Mouse (Mus musculus) CD4-positive helper T cell, adult 2 months (primary cell): ENCODE measurements around the gene Mr1.

Experiments used
- DNase-seq: peaks from one replicate; pipeline ENCODE4 v3.0.0-alpha.2; 2012; ENCODE audit warnings: low read depth, missing footprints, low spot score

The Mr1 gene

DNA sequence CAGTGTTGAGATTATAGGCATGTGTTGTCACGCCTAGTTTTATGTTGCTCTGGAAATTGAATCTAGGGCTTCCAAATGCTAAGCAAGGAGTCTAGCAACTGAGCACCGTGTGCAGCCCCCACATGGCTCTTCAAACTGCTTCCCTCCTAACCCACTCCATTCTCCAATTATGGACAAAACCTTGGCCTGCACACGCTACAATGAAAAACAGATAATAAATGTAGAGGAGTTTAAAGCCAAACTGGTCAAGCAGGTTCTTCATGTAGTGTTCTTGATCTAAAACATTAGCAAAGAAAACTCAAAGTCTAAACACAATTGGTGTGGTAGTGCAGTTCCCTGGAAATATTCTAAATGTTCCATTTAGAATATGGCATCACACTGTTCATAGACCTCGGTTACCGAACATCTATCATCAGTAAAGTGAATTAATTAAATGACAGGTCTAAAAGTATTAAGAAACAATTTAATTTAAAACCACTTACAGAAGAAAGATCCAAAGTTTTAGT is 19.1 kb downstream of the Mr1 start:
- no peak for DNase-seq

- DNase-seq, result no peak
Measured at GRCm38 (mm10) chr1:155126716-155127115, 19.9 kb downstream of the Mr1 start.

DNA sequence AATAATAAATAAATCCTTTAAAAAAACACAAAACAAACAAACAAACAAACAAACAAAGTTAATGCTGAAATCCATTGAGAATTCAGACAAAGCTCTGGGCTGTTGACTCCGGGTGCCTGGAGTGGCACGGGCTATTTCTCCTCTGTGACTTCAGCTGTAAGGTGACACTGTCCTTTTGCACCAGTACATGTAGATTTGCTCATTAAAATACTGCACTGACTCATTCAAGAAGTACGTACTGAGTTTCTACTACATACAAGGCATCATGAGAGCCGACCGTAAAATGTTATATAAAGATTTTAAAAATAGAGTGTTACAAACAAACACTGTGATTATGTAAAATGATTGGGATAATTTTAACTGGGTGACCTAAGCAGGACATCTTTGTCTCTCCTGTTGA is 22.2 kb downstream of the Mr1 start:
- DNase-seq, result no peak

DNA sequence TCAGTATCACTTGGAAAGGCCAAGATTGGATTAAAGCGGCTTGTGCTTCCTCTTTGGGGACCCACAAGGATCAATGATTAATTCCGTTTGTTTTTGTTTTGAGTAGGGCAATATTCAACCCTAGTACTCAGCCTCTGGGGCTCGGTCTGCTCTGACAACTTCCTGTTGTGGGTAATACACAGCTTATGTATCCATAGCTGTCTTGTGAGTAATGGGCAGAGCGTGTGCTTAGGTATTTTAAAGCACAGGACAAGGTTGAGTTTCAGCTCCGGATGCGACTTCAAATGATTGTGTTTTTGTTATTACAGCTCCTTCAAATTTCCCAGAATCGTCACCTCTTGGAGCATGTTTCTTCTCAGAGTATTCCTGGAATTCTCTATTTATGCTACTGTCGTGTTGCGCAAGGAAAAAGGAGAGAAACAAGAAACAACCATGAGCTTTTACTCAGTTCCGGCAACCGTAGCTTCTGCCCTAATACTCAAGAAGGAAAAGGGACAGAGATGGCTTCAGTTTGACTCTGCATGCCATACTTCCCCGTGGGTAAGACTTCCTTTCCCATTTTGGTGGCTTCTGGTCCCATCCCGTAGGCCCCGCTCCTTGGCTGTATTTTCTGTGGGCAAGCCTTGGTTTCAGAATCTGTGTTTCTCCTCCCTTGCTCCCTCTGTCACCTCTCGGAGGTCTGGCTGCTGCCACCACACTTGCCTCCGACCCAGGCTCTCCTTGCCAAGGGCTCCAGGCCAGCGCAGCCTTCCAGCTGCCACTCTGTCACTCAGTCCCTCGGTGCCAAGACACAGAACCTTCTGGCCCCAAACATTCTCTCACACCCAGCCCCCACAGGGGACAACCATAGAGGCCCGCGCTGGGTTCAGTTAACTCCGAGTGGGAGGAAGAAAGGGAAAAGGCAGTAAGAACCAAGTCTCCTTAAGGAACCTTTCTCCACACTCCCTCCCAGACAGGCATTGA is 24.4 kb downstream of the Mr1 start:
- peak; percentile 39 for DNase-seq

GRCm38 (mm10) chr1:155119719-155120118 is 26.9 kb downstream of the Mr1 start:
- DNase-seq, result no peak

- no peak for DNase-seq
Measured at GRCm38 (mm10) chr1:155113946-155114345, 32.7 kb downstream of the Mr1 start.

- DNase-seq, result no peak
Measured at GRCm38 (mm10) chr1:155112875-155113274, 33.7 kb downstream of the Mr1 start.

DNA sequence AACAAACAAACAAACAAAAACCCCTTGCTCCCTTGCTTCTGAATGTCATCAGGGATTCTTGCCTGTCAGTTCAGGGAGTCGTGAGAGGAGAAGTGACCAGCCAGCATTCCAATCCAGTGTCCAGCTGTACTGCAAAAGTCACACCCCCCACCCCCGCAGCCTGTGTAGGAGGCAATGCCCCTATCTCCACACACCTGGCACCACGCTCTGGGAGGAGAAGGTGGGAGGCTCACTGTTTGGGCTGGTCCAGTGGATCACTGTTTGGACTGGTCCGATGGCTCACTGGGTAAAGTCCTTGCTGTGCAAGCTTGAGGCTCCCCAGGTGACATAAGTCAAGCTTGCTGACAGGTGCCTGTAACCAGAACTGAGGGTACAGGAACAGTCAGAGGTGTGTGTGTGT is 34.5 kb downstream of the Mr1 start:
- DNase-seq, result no peak

DNA sequence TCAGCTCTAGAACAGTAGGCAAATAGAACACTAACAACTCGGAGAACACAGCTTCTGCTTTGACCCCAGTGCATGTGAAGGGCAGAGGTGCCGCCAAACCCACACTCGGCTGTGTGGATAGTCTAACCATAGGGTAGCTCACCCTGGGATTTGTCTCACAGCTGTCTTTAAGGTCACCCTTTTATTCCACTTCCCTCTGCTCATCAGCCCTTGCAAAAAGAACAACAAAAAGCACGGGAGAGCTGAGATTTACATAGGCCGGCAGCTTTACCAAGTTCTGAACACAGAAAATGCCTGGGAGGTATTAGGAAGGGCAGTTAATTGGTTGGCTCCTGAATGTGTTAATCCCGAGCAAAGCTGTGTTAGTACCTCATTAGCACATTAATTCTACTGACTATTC is 35.1 kb downstream of the Mr1 start:
- DNase-seq, result no peak

DNA sequence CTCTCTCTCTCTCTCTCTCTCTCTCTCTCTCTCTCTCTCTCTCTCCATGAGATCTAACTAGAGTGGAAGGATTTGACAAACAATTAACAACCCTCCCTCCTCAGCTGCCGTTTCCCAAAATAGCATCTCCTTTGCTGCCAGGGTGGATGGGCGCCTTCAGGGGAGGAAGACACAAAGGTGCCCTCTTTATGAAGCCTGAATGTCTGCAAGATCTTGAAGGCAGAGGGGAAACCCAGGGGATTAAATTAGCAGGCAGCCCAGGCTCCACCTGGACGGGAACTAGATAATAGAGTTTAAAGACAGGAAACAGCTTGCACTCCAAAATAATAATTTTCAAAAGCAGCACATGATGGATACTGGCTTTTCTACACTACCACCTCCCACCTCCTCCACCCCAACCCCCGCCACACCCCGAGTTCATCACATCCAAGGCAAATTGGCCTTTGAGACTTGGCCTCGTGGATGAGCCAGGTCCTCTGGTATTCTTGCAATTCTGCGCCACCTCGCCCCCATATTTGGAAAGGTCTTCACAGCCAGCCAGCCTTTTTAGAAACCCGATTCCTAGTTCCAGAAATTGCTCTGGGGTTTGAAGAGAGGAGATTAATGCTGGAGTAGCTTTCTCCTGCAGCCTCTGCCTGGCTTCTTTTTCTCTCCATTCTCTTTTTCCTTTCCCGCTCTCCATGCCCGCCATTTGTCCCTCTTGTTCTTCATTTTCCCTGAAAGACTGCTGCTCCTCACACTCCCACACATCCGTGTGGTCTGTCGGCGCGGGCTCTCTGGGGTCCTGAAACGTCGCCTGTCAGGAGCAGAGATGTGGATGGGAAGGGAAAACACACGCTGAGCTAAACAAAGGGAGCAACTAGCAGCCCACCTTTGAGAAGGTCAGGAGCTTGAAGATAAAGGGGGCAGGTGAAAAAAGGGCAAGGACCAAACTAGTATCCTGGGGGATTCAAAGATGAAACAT is 36.9 kb downstream of the Mr1 start:
- DNase-seq, result no peak

- DNase-seq, result no peak
Measured at GRCm38 (mm10) chr1:155108412-155108811, 38.2 kb downstream of the Mr1 start.

- no peak for DNase-seq
Measured at GRCm38 (mm10) chr1:155107843-155108242, 38.8 kb downstream of the Mr1 start.

- DNase-seq, result no peak
Measured at GRCm38 (mm10) chr1:155106310-155106709, 40.3 kb downstream of the Mr1 start.

DNA sequence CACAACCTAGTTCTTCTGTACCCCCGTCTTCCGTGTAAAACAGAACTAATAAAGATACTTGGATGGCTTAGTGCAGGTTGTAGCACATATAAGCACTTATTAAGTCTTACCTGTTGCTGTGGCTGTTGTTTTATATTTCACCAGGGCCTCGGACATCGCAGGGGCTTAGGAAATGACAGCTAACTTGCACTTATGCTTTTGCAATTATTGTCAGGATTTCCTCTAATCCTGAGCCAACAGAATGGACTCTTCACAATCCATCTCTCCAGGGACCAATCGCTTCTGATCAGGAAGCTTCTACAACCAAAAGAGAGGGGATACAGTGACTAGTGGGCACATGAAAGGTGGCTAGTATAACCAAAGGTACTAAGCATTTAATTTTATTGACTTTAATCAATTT is 42.6 kb downstream of the Mr1 start:
- no peak for DNase-seq

DNA sequence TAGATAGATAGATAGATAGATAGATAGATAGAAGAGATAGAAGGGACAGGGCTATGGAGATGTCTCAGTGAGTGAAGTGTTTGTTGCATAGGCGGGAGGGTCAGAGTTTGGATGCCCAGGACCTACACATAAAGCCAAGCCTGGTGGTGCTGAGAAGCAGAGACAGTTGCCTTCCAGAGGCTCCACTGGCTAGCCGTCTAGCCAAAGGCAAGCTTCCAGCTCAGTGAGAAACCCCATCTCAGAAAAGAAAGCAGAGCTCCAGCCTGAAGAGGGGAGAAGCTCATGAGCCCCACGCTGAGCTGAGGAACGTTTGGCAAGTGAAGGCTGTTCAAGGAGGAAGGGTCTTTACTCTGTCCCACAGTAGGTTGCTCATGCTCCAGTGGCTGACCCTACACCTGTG is 44.0 kb downstream of the Mr1 start:
- DNase-seq, result no peak

DNA sequence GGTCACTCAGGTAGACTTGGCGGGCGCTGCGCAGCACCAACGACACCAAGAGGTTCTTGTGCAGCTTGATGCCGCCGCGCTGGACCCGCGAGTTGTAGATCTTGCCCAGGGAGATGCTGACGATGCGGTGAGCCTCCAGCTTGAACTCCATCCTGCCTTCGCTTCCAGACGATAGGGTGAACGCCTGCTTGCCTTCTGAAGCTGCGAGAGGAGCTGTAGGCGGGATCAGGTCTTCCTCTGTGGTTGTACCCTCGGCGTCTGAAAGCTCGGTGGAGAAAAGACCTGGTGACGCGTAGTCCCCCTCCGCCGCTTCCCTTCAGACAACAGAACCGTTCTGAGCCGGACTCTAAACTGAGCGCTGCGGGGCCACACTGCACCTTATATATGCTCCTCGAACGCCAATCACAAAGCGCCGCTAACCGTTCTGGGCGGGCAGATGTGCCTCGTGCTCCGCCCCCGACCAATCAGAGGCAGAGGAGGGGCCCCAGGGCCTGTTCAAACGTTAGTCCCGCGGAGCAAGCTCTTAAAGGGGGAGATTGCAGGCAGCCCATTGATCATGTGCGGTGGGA is 47.2 kb downstream of the Mr1 start, which contains the start of gene Ier5:
Ier5 (minus strand) TSS at position 357 of the 569 bp plus-strand sequence.
- peak; percentile 97 for DNase-seq

DNA sequence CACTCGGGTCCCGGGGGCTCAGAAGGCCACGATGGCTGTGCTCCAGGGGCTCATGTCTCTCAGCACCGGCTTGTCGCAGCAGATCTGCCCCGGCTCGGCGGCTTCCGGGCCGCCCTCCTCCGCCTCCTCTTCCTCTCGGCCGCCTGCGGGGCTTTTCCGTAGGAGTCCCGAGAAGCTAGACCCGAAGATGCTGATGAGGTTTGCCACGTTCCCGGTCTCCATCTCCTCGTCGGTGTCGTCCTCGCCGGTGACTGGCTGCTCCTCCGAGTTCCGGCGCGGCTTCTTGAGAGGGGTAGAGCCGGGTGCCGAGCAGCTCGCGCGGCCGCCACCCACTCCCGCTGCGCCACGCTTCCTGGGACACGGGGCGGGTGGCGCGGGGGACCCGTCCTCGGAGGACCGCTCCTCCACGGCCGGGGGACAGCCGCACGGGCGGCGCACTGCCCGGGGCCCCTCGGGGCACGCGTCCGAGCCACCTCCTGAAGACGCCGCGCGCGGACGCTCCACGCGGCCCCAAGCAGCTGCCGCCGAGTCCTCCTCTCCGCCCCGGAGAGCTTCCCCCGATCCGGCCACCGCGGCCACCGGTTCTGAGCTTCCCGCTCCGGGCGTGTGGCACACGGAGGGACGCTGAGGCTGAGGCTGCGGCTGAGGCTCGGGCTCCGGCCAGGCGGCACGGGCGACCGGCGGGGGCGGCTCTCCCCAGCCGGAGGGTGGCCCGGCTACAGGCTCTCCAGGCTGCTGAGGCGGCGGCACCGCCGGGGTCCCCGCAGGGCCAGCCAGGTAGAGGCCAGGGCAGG is 47.9 kb downstream of the Mr1 start:
- peak; percentile 79 for DNase-seq

GRCm38 (mm10) chr1:155097931-155098485 is 48.6 kb downstream of the Mr1 start:
- DNase-seq, result peak; percentile 88

GRCm38 (mm10) chr1:155097354-155097753 is 49.3 kb downstream of the Mr1 start:
- DNase-seq, result peak; percentile 48

DNA sequence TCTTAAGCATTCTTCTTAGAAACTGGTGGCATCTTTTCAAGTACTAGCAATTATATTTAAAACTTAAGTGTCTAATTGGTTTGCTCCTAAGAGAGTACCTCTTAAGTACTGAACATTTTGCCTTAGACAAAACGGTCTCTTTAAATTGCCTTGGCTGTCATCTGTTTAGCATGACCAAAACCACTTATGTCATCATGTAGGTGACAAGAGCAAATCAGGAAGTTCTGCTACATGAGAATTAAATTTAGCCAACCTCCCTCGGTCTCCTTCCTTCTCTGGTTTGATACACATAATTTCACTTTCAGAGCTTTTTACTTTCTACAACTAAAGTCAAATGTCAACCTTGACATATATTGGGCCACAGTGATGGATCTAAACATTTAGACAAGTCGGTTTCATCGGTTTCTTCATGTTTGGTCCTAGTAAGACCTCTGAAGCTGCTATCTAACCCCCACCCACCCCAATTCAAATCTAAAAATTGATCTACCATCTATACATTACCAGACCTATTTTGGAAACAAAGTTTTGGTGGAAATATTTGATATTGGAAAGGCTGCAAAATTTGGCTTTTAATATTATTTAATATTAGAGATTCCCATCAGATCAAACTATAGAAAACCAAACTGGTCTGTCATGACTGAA is 49.9 kb downstream of the Mr1 start:
- peak; percentile 53 for DNase-seq
